Mouse (Mus musculus) liver, adult 2 months (tissue): Measurements from ENCODE around the gene Ptprd.

ENCODE experiments used
- CTCF ChIP-seq: fragments of 200-500 bp; IDR thresholded peaks from 2 replicates; pipeline ENCODE4 v1.5.1; 2011; ENCODE audit warnings: low read depth, low read length, control low read depth
- POLR2A ChIP-seq: fragments of 200-500 bp; IDR thresholded peaks from 2 replicates; pipeline ENCODE4 v1.6.1; 2011; ENCODE audit warnings: low read length, control low read depth; ENCODE audit not compliant: insufficient read depth; ENCODE audit errors: extremely low read depth

GRCm38 (mm10) chr4:77777237-77777636 is 434.5 kb downstream of the Ptprd start:
- TF ChIP-seq CTCF (no peak), POLR2A (no peak)
